Mouse (Mus musculus) ES-E14 (cell line): ENCODE measurements around the gene Rnf181. TPM values are rescaled to one million over a fixed set of nuclear protein-coding genes. Genes with fewer than 3 reads are reported as not detected.
A peak's percentile ranks its signal among the peaks of the same experiment; 100 is the strongest.

Experiments
- DNase-seq: peaks from one replicate; pipeline ENCODE4 v3.0.0-alpha.2; 2013; ENCODE audit warnings: low read depth, low spot score
- H3K27ac ChIP-seq: 2 replicates; pipeline ENCODE4 v1.5.1; 2012; ENCODE audit warnings: low read depth, mild to moderate bottlenecking, low read length, moderate library complexity, mixed read lengths; ENCODE audit not compliant: poor library complexity, insufficient read depth, severe bottlenecking
- H3K36me3 ChIP-seq: 2 replicates; pipeline ENCODE4 v1.6.1; 2012; ENCODE audit warnings: mild to moderate bottlenecking, low read length, moderate library complexity, mixed read lengths; ENCODE audit not compliant: control insufficient read depth, poor library complexity, insufficient read depth, severe bottlenecking
- H3K4me1 ChIP-seq, 2 experiments: fragments of 150-350 bp in 1 of 2; sonication (generic) in 1 of 2; 2 replicates each; pipeline ENCODE4 v1.6.1; 2012; ENCODE audit warnings: low read length in 2 of 2, mild to moderate bottlenecking in 1 of 2, mixed read lengths in 1 of 2; ENCODE audit not compliant: control insufficient read depth in 2 of 2, insufficient read depth in 2 of 2, poor library complexity in 1 of 2
- H3K4me3 ChIP-seq, 2 experiments: fragments of 150-350 bp in 1 of 2; sonication (generic) in 1 of 2; 2 replicates each; pipeline ENCODE4 v1.5.1; 2012; ENCODE audit warnings: low read length in 2 of 2, low read depth in 1 of 2, mild to moderate bottlenecking in 1 of 2, mixed read lengths in 1 of 2; ENCODE audit not compliant: insufficient read depth in 1 of 2, poor library complexity in 1 of 2, severe bottlenecking in 1 of 2
- H3K9ac ChIP-seq: 2 replicates; pipeline ENCODE4 v1.6.1; 2012; ENCODE audit warnings: low read depth, mild to moderate bottlenecking, low read length, mixed read lengths; ENCODE audit not compliant: poor library complexity, insufficient read depth, severe bottlenecking
- H3K9me3 ChIP-seq: fragments of 150-350 bp; sonication (generic); 2 replicates; pipeline ENCODE4 v1.6.1; 2012; ENCODE audit warnings: low read depth, mild to moderate bottlenecking, low read length; ENCODE audit not compliant: control insufficient read depth, insufficient read depth
- CHD2 ChIP-seq: IDR thresholded peaks from 2 replicates; pipeline ENCODE4 v1.6.1; 2014; ENCODE audit warnings: mild to moderate bottlenecking, low read depth, low read length, inconsistent platforms
- HCFC1 ChIP-seq: IDR thresholded peaks from 2 replicates; pipeline ENCODE4 v1.6.1; 2012; ENCODE audit warnings: low read length, inconsistent platforms, borderline replicate concordance; ENCODE audit not compliant: insufficient read depth
- MAFK ChIP-seq: IDR thresholded peaks from 2 replicates; pipeline ENCODE4 v1.6.1; 2014; ENCODE audit warnings: mild to moderate bottlenecking, low read depth, low read length, inconsistent platforms; ENCODE audit not compliant: insufficient read depth
- ZC3H11A ChIP-seq: IDR thresholded peaks from 2 replicates; pipeline ENCODE4 v1.6.1; 2012; ENCODE audit warnings: low read depth, mild to moderate bottlenecking, inconsistent platforms, low read length, borderline replicate concordance
- ZNF384 ChIP-seq: IDR thresholded peaks from 2 replicates; pipeline ENCODE4 v1.6.1; 2012; ENCODE audit warnings: low read depth, low read length, inconsistent platforms
- in situ Hi-C, 2 experiments: fragments of 600-800 bp; cut with MboI; formaldehyde crosslinking; loops; one replicate each; pipeline ENCODE4 v1.15.1; 2025; ENCODE audit warnings: low sequenced_read_pairs in 2 of 2, inconsistent platforms in 1 of 2; ENCODE audit not compliant: unreplicated experiment in 2 of 2
- total RNA-seq: library from RNA; depleted of rRNA; stranded (reverse); fragments of 300-350 nt; gene quantifications from 2 replicates; pipeline ENCODE4 v1.2.3, GENCODE M21; 2012; rRNA removed

Gene Rnf181
- 57.2 and 62.0 TPM in 2 replicates for total RNA-seq

DNA sequence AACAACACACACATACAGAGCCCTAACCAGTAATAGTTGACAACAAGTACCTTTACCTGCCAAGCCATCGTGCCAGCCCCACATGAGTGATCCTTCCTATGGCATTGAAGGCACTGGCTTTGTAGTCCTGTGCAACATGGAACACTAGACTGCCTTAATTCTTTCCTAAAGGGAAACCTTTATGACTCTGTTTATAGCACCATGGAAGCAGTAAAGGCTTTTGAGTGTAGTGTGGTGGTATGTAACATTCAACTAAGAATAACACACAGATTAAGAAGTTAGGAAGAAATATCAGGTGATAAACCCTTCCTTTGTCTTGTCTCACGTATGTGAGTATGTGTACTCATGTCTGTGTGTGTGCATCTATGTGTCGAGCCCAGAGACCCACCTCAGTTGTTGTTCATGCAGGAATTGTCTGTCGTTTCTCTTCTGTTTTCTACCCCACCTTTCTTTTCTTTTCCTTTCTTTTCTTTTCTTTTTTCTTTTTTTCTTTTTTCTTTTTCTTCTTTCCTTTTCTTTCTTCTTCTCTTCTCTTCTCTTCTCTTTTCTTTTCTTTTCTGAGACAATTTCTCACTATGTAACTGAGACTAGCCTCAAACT, at the start of gene Rnf181:
Gene Rnf181, minus strand, starts transcription at position 113 of the 600 bp plus-strand sequence.
- peaks cover 0 to 3% of the 10 kb centered on the region in 2 experiments; a peak in 1 of 4 replicates for H3K4me1 ChIP-seq
- in situ Hi-C loops, result no loop called here
- no peak within 1 kb of the TSS for H3K27ac ChIP-seq
- TF ChIP-seq ZC3H11A (no peak), HCFC1 (no peak), CHD2 (no peak), ZNF384 (no peak), MAFK (no peak)
- no peak within 1 kb of the TSS for H3K4me3 ChIP-seq
- H3K36me3 ChIP-seq, result no peaks in the 10 kb centered on the region
- no peaks in the 10 kb centered on the region for H3K9me3 ChIP-seq
- DNase-seq, result no peak
- H3K9ac ChIP-seq, result no peak within 1 kb of the TSS

DNA sequence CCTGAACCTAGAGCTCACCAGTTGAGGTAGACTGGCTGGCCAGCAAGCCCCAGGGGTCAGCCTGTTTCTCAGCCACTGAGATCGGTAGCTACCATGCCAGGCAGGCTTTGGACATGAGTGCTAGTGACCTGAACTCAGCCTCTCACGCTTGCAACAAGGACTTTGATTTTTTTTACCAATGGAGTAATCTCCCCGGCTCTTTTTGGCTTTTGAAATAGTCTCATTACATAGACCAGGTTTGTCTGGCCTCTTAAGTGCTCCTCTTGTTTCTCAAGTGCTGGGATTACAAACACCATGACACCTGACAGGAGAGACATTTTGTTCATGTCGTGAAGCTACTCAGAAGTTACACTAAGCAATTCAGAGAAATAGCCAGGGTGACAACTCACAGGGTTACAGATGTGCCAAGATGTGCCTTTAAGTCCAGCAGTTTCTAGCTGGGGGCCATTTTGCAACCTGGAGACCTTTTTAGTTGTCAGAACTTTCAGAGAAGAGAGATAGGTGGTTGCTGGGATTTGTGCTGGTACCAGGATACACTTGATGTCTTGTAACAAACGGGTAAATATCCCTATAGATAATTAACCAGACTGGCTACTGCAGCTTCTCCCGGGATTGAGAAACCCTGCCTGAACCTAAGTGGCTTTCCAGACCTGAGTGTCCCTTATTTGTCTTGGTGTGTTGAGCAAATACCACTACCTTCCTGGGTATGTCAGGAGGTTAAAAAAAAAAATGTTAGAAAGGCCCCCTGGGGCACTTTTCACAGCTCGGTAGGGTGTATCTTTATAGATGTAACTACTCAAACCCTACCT, 49.4 kb upstream of the Rnf181 start:
- H3K4me1 ChIP-seq, result no peaks in the 10 kb centered on the region
- no peaks in the 10 kb centered on the region for H3K9me3 ChIP-seq
- peaks cover 2% of the 10 kb centered on the region; the same call in 1 of the 2 replicates for H3K36me3 ChIP-seq
- H3K9ac ChIP-seq, result no peak overlapping the region
- no peak overlapping the region for H3K4me3 ChIP-seq
- no peak overlapping the region for H3K27ac ChIP-seq
- in situ Hi-C loops, result loop anchor here (25.0 kb wide), 1 partner anchor 421 kb away; no protein-coding TSS in a partner anchor
- no peak for DNase-seq
- TF ChIP-seq ZC3H11A, result no peak
- no peak for TF ChIP-seq ZNF384
- no peak for TF ChIP-seq HCFC1
- no peak for TF ChIP-seq MAFK
- no peak for TF ChIP-seq CHD2

DNA sequence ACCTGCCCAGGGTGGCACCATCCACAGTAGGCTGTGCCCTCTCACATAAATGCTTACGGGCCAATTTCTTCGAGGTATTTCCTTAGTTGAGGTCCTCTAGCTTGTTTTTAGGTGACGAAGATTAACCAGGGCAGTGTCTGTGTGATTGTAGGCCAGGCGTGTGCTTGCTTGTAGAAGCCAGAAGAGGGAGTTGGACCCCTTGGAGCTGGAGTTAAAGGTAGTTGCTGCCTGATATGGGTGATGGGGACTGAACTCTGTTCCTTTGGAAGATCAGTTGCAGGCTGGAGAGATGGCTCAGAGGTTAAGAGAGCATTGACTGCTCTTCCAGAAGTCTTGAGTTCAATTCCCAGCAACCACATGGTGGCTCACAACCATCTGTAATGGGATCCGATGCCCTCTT, 48.4 kb upstream of the Rnf181 start:
- in situ Hi-C loops, result loop anchor here (25.0 kb wide), 1 partner anchor 422 kb away; no protein-coding TSS in a partner anchor
- H3K9ac ChIP-seq, result no peak overlapping the region
- TF ChIP-seq MAFK, result no peak
- no peak for TF ChIP-seq ZNF384
- no peak for TF ChIP-seq CHD2
- no peak for TF ChIP-seq ZC3H11A
- TF ChIP-seq HCFC1, result no peak

DNA sequence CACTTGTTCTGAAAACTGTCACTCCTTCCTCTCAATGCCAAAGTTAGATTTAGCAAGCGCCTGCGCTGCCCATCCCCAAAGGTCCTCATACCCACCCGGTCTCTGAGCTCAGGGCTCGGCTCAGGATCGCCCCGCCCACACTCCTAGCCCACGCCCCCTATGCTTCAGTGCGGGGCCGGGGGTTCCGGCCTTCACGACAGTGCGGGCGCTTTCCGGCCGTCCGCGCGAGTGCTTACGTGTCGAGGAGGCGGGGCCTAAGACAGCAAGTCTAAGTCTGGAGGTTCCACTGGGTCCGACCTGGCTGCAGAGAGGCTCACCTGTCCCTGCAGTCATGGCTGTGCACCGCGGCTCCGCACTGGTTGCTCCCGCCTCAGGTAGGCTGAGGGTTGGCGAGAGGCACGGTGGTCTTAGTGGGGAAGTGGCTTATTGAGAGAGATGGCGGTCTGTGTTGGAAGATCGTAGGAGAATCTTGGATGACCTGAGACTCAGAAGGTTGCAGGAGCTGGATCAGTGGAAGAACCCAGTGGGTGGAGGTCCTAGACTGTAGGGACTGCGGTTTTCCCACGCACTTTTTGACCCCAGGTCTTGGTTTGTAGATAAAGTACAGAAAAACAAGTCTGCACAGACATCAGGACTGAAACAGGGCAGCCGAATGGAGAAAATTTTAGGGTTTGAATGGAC, 47.5 kb upstream of the Rnf181 start, which contains the start of gene Ggcx:
Gene Ggcx, plus strand, starts transcription at position 233 of the 681 bp plus-strand sequence.
- Histone ChIP-seq H3K4me1 (no peaks in the 10 kb centered on the region), H3K4me3 (peak within 1 kb of the TSS; percentile 94 to 95), H3K36me3 (peaks cover 2% of the 10 kb centered on the region; the same call in 1 of the 2 replicates), H3K27ac (no peak within 1 kb of the TSS), H3K9me3 (no peaks in the 10 kb centered on the region), H3K9ac (peak within 1 kb of the TSS; percentile 92)
- DNase-seq, result peak; percentile 95
- in situ Hi-C loops, result loop anchor here (25.0 kb wide), 1 partner anchor 423 kb away; no protein-coding TSS in a partner anchor
- TF ChIP-seq MAFK (no peak), CHD2 (no peak), ZNF384 (no peak), HCFC1 (peak; percentile 15; the same call in 1 of the 2 replicates), ZC3H11A (no peak)

More for the DNA sequence above, 48.4 kb upstream of the Rnf181 start:
- no peak for DNase-seq
- no peak overlapping the region for H3K4me3 ChIP-seq
- H3K36me3 ChIP-seq, result peaks cover 2% of the 10 kb centered on the region; the same call in 1 of the 2 replicates
- no peaks in the 10 kb centered on the region for H3K9me3 ChIP-seq
- no peaks in the 10 kb centered on the region for H3K4me1 ChIP-seq
- no peak overlapping the region for H3K27ac ChIP-seq
